Mouse (Mus musculus): ENCODE results near the gene Gfi1.
A peak's percentile ranks its signal among the peaks of the same experiment; 100 is the strongest.

Gene Gfi1

DNA sequence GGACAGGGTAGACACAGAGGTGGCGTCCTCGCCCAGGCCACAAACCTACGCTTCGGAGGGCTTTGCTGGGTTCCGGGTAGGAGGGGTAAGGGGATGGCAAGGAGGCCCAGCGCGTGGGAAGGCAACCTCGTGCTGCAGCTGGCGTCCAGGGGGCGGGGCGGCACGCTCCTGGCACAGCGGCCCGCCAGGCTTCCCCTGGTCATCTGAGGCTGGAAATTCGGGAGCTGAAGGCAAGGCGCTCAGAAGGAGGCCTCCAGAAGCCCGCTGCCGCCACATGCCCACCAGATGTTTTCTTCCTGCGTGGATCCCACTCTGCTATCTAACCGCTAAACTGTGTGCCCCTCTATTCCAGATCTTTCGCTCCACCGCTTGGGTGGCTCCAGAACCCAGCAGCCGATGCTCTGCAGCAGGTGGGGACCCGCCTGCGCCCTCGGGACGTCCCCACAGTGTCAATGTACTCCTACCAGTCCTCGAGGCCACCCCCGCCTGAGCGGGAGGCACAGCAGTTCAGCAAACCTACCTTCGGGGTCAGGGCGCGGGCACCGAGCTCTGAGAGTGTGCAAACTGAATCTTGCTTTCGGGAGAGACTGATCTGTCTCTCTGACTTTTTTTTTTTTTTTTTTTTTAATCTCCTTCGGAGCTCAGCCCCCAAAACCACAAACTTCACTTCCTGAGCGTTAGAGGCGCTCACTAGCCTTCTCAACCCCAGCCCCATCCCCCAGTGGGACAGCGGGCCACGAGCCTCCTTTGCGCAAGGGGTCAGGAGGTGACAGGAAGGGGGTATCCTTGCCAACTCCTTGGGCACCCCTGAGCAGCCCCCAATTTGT is at the start of gene Gfi1:
Gene Gfi1 (minus strand): TSS at position 602 of the 827 bp plus-strand sequence.
- DNase-seq = peak; percentile 83 to 90

GRCm38 (mm10) chr5:107772049-107772448 is 46.2 kb upstream of the Gfi1 start:
- no peak for DNase-seq

DNA sequence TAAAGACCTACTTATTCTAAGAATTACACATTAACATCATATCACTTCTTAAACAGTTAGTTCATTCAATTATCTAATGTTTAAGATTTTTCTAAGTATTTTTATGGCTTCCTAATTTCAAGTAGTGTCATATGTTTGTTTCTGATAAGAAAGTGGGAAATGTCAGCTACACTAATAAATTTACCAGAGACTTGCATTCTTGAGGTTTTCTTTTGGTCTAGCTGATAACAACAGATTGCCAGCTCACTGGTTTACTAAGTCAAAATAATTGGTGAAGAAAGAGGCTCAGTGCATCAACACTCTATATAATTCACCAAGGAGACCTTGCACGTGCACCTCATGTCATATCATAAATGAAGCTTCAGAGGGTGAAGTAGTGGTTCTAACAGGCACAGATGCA is 42.4 kb upstream of the Gfi1 start:
- no peak for DNase-seq

- DNase-seq = no peak
Measured at GRCm38 (mm10) chr5:107765946-107766345, 40.1 kb upstream of the Gfi1 start.

- DNase-seq = no peak
Measured at GRCm38 (mm10) chr5:107764486-107764885, 38.6 kb upstream of the Gfi1 start.

GRCm38 (mm10) chr5:107763674-107764073 is 37.8 kb upstream of the Gfi1 start:
- DNase-seq = no peak

GRCm38 (mm10) chr5:107759121-107759520 is 33.3 kb upstream of the Gfi1 start:
- no peak for DNase-seq

DNA sequence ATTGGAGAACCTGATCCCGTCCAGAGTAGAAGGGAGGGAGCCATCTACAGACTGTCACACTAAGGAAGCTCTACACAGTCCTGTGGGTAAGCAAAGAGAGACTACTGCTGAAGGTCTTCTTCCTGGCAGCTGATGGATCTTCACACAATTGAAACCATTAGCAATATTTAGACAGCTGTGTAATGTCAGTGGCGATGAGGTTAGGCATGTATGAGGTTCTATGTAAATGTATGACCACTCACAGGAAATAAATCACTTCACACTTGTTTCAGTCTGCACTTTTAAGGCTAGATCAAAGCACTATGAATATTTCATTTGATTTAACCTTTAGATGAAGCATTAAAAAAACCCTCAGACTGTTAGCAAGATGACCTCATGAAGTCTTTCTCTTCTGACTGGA is 30.2 kb upstream of the Gfi1 start:
- no peak for DNase-seq

GRCm38 (mm10) chr5:107754740-107755139 is 28.9 kb upstream of the Gfi1 start:
- DNase-seq = no peak

- no peak for DNase-seq
Measured at GRCm38 (mm10) chr5:107753656-107754055, 27.8 kb upstream of the Gfi1 start.

- no peak for DNase-seq
Measured at GRCm38 (mm10) chr5:107749229-107749916, 23.5 kb upstream of the Gfi1 start.

DNA sequence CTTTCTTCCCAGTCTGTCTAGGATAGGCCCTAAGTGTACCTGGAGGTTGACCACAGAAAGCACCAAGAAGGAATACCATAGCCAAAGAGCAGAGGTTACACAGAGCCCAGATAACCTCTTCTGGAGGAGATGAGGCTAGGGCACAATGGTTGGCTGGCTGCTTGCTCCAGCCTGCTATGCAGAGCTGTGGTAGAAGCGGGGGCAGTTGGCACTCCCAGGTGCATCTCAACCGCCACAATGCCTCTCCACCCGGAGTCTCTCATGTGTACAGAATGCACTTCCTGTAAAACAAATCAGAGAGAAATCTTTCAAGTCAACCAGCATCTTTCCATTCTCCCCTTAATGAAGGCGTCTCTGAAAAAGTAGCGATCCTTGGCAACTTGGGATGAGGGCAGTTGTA is 13.2 kb upstream of the Gfi1 start:
- peak; percentile 76 to 90 for DNase-seq

DNA sequence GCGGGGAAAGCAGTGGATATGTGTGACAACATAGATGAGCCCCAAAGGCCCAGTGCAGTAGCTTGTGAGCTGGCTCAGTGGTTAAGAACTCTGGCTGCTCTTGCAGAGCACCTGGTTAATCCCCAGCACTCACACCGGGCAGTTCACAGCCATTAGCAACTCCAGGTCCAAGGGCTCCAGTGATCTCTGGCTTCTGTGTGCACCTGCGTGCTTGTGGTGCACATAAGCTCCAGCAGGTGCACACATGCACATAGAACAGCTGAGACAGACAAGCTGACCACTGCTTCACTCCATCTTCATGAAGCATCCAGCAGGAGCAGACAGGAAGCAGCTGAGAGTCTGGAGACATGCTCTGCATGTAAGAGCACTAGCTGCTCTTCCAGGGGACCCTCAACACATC is 12.5 kb upstream of the Gfi1 start:
- peak; percentile 54 to 66 for DNase-seq

DNA sequence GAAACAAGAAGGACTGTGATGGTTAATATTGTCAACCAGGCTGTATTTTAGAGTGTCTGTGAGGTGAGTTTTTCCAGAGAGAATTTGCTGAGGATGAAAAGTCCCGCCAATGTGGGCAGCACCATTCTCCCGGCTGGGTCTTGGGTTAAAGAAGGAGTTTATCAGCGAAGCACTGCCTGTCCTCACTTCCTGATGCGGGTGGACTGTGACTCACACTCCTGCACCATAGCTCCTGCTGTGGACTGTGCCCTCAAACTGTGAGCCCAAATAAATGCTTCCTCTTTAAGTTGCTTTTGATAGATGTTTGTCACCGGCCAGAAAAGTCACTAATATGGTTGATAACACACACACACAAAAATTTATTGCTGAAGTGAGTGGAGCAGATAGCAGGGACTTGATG is 10.3 kb upstream of the Gfi1 start:
- DNase-seq = no peak

- peak in 1 of 2 experiments; percentile 14 for DNase-seq
Measured at GRCm38 (mm10) chr5:107731844-107732243, 6.0 kb upstream of the Gfi1 start.

GRCm38 (mm10) chr5:107731408-107731807 is 5.6 kb upstream of the Gfi1 start:
- no peak for DNase-seq

DNA sequence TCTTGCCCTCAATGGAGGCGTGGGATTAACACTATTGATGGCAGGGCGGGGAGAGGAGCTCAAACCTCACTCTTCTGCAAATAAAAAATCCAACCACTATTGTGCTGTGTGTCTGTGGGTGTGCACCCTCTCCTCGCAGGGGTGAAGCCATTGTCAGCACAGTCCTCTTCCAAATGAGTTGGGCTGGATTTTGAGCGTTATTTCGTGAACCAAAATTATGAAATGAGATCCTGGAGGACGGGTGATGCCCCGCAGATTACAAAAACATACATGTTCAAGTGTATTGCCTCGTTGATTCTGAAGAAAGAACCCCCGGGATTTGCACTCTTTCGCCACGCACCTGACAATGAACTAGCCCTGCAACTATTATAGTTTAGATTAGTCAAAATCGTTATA is 1.2 kb upstream of the Gfi1 start:
- peak in 1 of 2 experiments; percentile 41 for DNase-seq

GRCm38 (mm10) chr5:107726281-107727006 is 608 bp upstream of the Gfi1 start:
- peak; percentile 47 to 62 for DNase-seq

- DNase-seq = peak; percentile 67 to 73
Measured at GRCm38 (mm10) chr5:107724661-107725434, 988 bp downstream of the Gfi1 start.

DNA sequence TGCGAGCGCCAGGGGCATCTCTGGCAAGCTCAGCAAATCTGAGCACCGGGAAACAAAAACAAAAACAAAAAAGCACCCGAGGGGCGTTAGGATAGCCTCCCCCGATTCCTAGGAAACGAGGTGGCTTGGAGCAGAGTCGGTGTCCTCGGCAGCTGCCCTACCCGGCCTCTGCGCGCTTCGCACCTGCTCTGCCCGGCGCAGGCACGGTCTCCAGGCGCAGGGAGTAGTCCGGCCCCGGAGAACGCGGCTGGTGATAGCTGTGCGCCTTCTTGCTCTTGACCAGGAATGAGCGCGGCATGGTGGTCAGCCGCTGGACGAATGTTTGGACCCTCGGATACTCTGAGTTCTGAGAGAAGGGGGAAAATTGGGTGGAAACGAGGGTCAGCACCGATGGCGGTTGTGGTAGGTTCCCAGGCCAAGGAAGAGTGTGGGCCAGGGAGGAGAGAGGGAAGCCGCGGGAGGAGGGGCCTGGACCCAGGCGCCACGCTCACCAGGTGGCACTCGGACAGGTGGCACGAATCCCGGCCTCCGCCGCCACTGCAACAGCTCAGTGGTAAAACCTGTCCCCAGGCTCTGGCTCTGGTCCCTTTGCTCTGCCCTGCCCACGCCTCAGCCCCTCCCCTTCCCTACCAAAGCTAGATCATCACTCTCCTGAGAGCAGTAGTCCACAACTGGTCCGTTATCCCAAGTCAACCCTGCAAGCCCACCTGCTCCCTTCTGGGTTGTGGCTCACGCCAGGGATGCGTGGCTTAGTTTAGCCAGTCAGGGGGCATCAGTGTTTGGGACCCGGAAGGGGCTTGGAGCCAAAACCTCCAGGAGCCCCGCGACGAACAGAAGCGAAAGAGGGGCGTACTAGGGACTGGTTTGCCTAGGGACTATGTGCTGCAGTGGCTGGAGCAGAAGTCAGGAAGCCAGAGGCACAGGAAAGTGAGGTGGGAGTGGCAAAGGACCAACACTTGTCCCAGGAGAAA is 2.0 kb downstream of the Gfi1 start:
- peak; percentile 63 to 73 for DNase-seq

All from thymus, postnatal 36 days (tissue).